Mouse (Mus musculus): ENCODE measurements around the gene Mxd4. TPM values are rescaled to one million over a fixed set of nuclear protein-coding genes. Genes with fewer than 3 reads are reported as not detected.

Gene Mxd4
- polyA plus RNA-seq, 1 experiment = 236 TPM

- DNase-seq (ENCODE audit: low read depth) = no peak
Measured at GRCm38 (mm10) chr5:34197243-34197642, 9.7 kb upstream of the Mxd4 start.

- DNase-seq (ENCODE audit: low read depth) = no peak
Measured at GRCm38 (mm10) chr5:34196423-34196822, 8.9 kb upstream of the Mxd4 start.

- DNase-seq (ENCODE audit: low read depth) = no peak
Measured at GRCm38 (mm10) chr5:34195786-34196185, 8.3 kb upstream of the Mxd4 start.

- no peak for DNase-seq (ENCODE audit: low read depth)
Measured at GRCm38 (mm10) chr5:34194975-34195662, 7.6 kb upstream of the Mxd4 start.

GRCm38 (mm10) chr5:34194426-34194825 is 6.9 kb upstream of the Mxd4 start:
- no peak for DNase-seq (ENCODE audit: low read depth)

- DNase-seq (ENCODE audit: low read depth) = no peak
Measured at GRCm38 (mm10) chr5:34191843-34192242, 4.3 kb upstream of the Mxd4 start.

GRCm38 (mm10) chr5:34191021-34191420 is 3.5 kb upstream of the Mxd4 start:
- DNase-seq (ENCODE audit: low read depth) = no peak

- DNase-seq (ENCODE audit: low read depth) = no peak
Measured at GRCm38 (mm10) chr5:34189521-34189920, 2.0 kb upstream of the Mxd4 start.

- no peak for DNase-seq (ENCODE audit: low read depth)
Measured at GRCm38 (mm10) chr5:34188856-34189255, 1.3 kb upstream of the Mxd4 start.

- DNase-seq (ENCODE audit: low read depth) = no peak
Measured at GRCm38 (mm10) chr5:34186961-34187391, 544 bp downstream of the Mxd4 start.

- DNase-seq (ENCODE audit: low read depth) = no peak
Measured at GRCm38 (mm10) chr5:34186391-34186790, 1.1 kb downstream of the Mxd4 start.

- DNase-seq (ENCODE audit: low read depth) = no peak
Measured at GRCm38 (mm10) chr5:34185791-34186190, 1.7 kb downstream of the Mxd4 start.

- DNase-seq (ENCODE audit: low read depth) = no peak
Measured at GRCm38 (mm10) chr5:34185051-34185580, 2.4 kb downstream of the Mxd4 start.

GRCm38 (mm10) chr5:34183976-34184375 is 3.5 kb downstream of the Mxd4 start:
- DNase-seq (ENCODE audit: low read depth) = no peak

- no peak for DNase-seq (ENCODE audit: low read depth)
Measured at GRCm38 (mm10) chr5:34183156-34183880, 4.2 kb downstream of the Mxd4 start.

GRCm38 (mm10) chr5:34182486-34182885 is 5.0 kb downstream of the Mxd4 start:
- DNase-seq (ENCODE audit: low read depth) = no peak

GRCm38 (mm10) chr5:34177821-34178220 is 9.7 kb downstream of the Mxd4 start:
- no peak for DNase-seq (ENCODE audit: low read depth)

- no peak for DNase-seq (ENCODE audit: low read depth)
Measured at GRCm38 (mm10) chr5:34177091-34177490, 10.4 kb downstream of the Mxd4 start.

GRCm38 (mm10) chr5:34176691-34177090 is 10.8 kb downstream of the Mxd4 start:
- DNase-seq (ENCODE audit: low read depth) = no peak

- no peak for DNase-seq (ENCODE audit: low read depth)
Measured at GRCm38 (mm10) chr5:34175403-34175694, 12.2 kb downstream of the Mxd4 start.

- DNase-seq (ENCODE audit: low read depth) = no peak
Measured at GRCm38 (mm10) chr5:34174550-34175402, 12.7 kb downstream of the Mxd4 start.

GRCm38 (mm10) chr5:34174021-34174420 is 13.5 kb downstream of the Mxd4 start:
- DNase-seq (ENCODE audit: low read depth) = no peak
